Mouse (Mus musculus) ES-E14 (cell line): ENCODE measurements around the gene Apba2.

Experiments
- MAFK ChIP-seq: IDR thresholded peaks from 2 replicates; pipeline ENCODE4 v1.6.1; 2014; ENCODE audit warnings: mild to moderate bottlenecking, low read depth, low read length, inconsistent platforms; ENCODE audit not compliant: insufficient read depth
- ZC3H11A ChIP-seq: IDR thresholded peaks from 2 replicates; pipeline ENCODE4 v1.6.1; 2012; ENCODE audit warnings: low read depth, mild to moderate bottlenecking, inconsistent platforms, low read length, borderline replicate concordance
- ZNF384 ChIP-seq: IDR thresholded peaks from 2 replicates; pipeline ENCODE4 v1.6.1; 2012; ENCODE audit warnings: low read depth, low read length, inconsistent platforms

DNA sequence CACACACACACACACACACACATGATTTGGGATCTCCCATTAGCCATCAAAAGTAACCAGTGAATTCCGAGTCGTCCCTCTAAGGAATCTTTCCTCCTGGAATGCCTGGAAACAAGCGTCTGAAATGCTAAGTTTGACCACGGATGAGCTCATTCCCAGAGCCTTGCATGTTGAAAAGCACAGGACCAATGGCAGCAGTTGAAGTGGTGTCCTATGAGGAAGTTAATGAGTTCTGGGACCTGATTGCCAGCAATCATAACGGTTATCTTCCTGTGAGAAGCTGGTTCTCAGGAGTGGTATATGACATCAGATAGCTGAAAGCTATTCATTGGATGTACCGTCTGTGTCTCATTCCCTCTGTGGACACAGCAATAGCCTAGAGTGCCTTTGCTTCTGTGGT is 129.2 kb downstream of the Apba2 start:
- TF ChIP-seq ZNF384 (no peak), ZC3H11A (no peak), MAFK (no peak)
